Comparison of ENCODE assay signal across 11 mouse cellular contexts in the genomic region with DNA sequence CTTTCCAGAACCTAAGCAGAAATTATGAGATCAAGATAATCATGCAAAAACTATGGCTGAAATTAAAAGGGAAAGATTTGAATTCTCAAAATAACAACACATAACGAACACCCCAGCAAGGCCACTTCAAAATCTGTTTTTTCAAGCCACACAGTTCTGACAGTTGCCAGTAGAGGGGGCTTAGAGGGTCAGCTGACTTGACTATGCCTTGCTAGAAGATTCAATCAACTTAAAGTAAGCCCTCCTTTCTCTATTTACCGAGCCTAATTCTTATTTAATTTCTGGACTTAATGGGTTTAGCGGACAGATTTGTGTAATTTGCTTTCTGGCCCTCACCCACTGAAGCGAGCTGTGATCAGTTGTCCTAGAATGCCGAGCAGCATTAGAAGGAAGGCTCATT.
DNase-seq lines count a peak whose midpoint lies in the region; ATAC-seq and TF ChIP-seq lines count a peak whose summit lies in the region.
"Had no signal": no experiment of that assay in that cellular context is flagged by ENCODE, and none has a peak within 500 bp of the region (broad histone marks: within the 10 kb centered on the region; RNA-seq: fewer than 3 reads in every experiment).

No protein-coding gene starts in this region.

- no peaks in the 10 kb centered on the region for H3K9me3 ChIP-seq in MEL (replicated peaks; ENCODE audit: insufficient read depth, low read length)
- no peaks in the 10 kb centered on the region for H3K9me3 ChIP-seq in hindbrain, embryonic 16.5 days (ENCODE audit: control insufficient read depth, low read length)
- H3K9me3 ChIP-seq: midbrain, embryonic 12.5 days had no signal

- no peaks in the 10 kb centered on the region for H3K79me2 ChIP-seq in MEL (ENCODE audit: control insufficient read depth, insufficient read depth, low read length, poor library complexity)

- no peaks in the 10 kb centered on the region for H3K36me3 ChIP-seq in MEL (ENCODE audit: control insufficient read depth in 1 of 2, insufficient read depth in 2 of 2, low read length in 2 of 2)
- H3K36me3 ChIP-seq in hindbrain, embryonic 16.5 days (ENCODE audit: control insufficient read depth, insufficient read depth, low read length) = no peaks in the 10 kb centered on the region
- H3K36me3 ChIP-seq: midbrain, embryonic 12.5 days had no signal

- no peak for DNase-seq in layer of hippocampus, adult 2 months (ENCODE audit: low spot score in 2 of 2)
- no peak for DNase-seq in layer of hippocampus, postnatal 10 days (ENCODE audit: low spot score in 2 of 2)
- DNase-seq in A20 (ENCODE audit: low read depth, low spot score) (peak; percentile 19), MEL (ENCODE audit: low read depth, low spot score) (peak; percentile 25)
- no peak for DNase-seq in right cerebral cortex, postnatal 14 days
- DNase-seq: cerebellum, adult 9-11 months; kidney, postnatal 10 days had no signal

- TF ChIP-seq POLR2A in MEL (IDR thresholded peaks at IDR 0.05; ENCODE audit: control insufficient read depth in 1 of 2, insufficient read depth in 1 of 2, low read depth in 1 of 2, low read length in 2 of 2, poor library complexity in 1 of 2) = no peak

- no peak overlapping the region for H3K27ac ChIP-seq in layer of hippocampus, adult 2 months
- H3K27ac ChIP-seq in MEL (ENCODE audit: control insufficient read depth, low read depth, low read length) = no peak overlapping the region
- H3K27ac ChIP-seq in hindbrain, embryonic 16.5 days (ENCODE audit: low read depth, low read length) = no peak overlapping the region
- H3K27ac ChIP-seq: liver, embryonic 14.5 days; midbrain, embryonic 12.5 days had no signal

- WGBS in hindbrain, embryonic 16.5 days = 50% methylated on average over 5 of the region's 5 CpGs

- no peaks in the 10 kb centered on the region for H3K4me1 ChIP-seq in MEL (ENCODE audit: control insufficient read depth in 1 of 2, insufficient read depth in 2 of 2, low read length in 2 of 2)
- H3K4me1 ChIP-seq in hindbrain, embryonic 16.5 days (ENCODE audit: control insufficient read depth, insufficient read depth, low read depth, low read length) = no peaks in the 10 kb centered on the region

- 0 out of 2 replicates have a peak overlapping the region, but pooled peaks have one; percentile 21 for H3K4me2 ChIP-seq in hindbrain, embryonic 16.5 days (ENCODE audit: low read length)
- H3K4me2 ChIP-seq: midbrain, embryonic 12.5 days had no signal

- H3K27me3 ChIP-seq in MEL (ENCODE audit: control insufficient read depth in 1 of 2, insufficient read depth in 2 of 2, low read length in 2 of 2) = 0 out of 4 replicates have a peak, but pooled peaks cover 0 to 3% of the 10 kb centered on the region in 2 experiments
- no peaks in the 10 kb centered on the region for H3K27me3 ChIP-seq in hindbrain, embryonic 16.5 days (replicated peaks; ENCODE audit: control insufficient read depth, insufficient read depth, low read length)

- no peak overlapping the region for H3K4me3 ChIP-seq in layer of hippocampus, adult 2 months
- no peak overlapping the region for H3K4me3 ChIP-seq in MEL (ENCODE audit: control insufficient read depth in 1 of 2, insufficient read depth in 1 of 2, low read depth in 2 of 2, low read length in 2 of 2)
- H3K4me3 ChIP-seq in hindbrain, embryonic 16.5 days (ENCODE audit: low read length) = no peak overlapping the region
- H3K4me3 ChIP-seq: midbrain, embryonic 12.5 days had no signal

- peak; percentile 62 for TF ChIP-seq CTCF in layer of hippocampus, adult 2 months (conservative IDR thresholded peaks at IDR 0.05)
- peak; percentile 5 to 40 (median 23); a peak in 2 of 6 replicates for TF ChIP-seq CTCF in MEL (IDR thresholded peaks at IDR 0.05 in 2 of 3, conservative IDR thresholded peaks at IDR 0.05 in 1 of 3; ENCODE audit: control insufficient read depth in 1 of 3, insufficient read depth in 1 of 3, low read depth in 2 of 3, low read length in 3 of 3, poor library complexity in 1 of 3, severe bottlenecking in 1 of 3)

- no peak; the same call in 1 of the 2 replicates for TF ChIP-seq RAD21 in MEL (IDR thresholded peaks at IDR 0.05; ENCODE audit: low read depth, low read length)

- ATAC-seq in hindbrain, embryonic 16.5 days = no peak
- no peak for ATAC-seq in megakaryocyte-erythroid progenitor cell, adult 5-6 weeks (replicated peaks; ENCODE audit: low FRiP score, low TSS enrichment, poor library complexity, severe bottlenecking)

- no peak overlapping the region for H3K9ac ChIP-seq in MEL (ENCODE audit: control insufficient read depth, low read depth, low read length, poor library complexity, severe bottlenecking)
- no peak overlapping the region for H3K9ac ChIP-seq in hindbrain, embryonic 16.5 days (ENCODE audit: low read depth, low read length)
- H3K9ac ChIP-seq: liver, embryonic 14.5 days; midbrain, embryonic 12.5 days had no signal

- no peak for TF ChIP-seq EP300 in MEL (IDR thresholded peaks at IDR 0.05; ENCODE audit: low read depth in 1 of 2, low read length in 2 of 2)

TF ChIP-seq in MEL, 35 proteins besides CTCF, POLR2A, EP300 and RAD21:
- TF ChIP-seq USF1 (IDR thresholded peaks at IDR 0.05; ENCODE audit: low read depth, low read length) (0 out of 2 replicates have a peak, but pooled peaks have one; percentile 37), SMC3 (IDR thresholded peaks at IDR 0.05; ENCODE audit: low read depth, low read length) (peak; percentile 25; the same call in 1 of the 2 replicates), NELFE (IDR thresholded peaks at IDR 0.05; ENCODE audit: low read depth, low read length) (no peak)
TF ChIP-seq in MEL: peak in this region for 2.

Comparison
In these comparisons a context has a peak if more than half of its experiments do, and no peak if none do; other contexts are left out.
1. DNase-seq: peak in A20 (single experiment) and MEL (single experiment); none in layer of hippocampus, adult 2 months (0 of 2), layer of hippocampus, postnatal 10 days (0 of 2) and right cerebral cortex, postnatal 14 days (single experiment).